Mouse (Mus musculus) bone marrow, adult 2 months (tissue): ENCODE data around the gene Rai14.

Experiments
- CTCF ChIP-seq: fragments of 200-500 bp; IDR thresholded peaks from 2 replicates; pipeline ENCODE4 v1.5.1; 2011; ENCODE audit warnings: low read length, control low read depth; ENCODE audit not compliant: control insufficient read depth, insufficient read depth
- POLR2A ChIP-seq: fragments of 200-500 bp; IDR thresholded peaks from 2 replicates; pipeline ENCODE4 v1.6.1; 2011; ENCODE audit warnings: low read depth, mild to moderate bottlenecking, control low read depth, low read length, borderline replicate concordance; ENCODE audit not compliant: control insufficient read depth

- TF ChIP-seq POLR2A: no peak
- TF ChIP-seq CTCF: no peak
Measured at GRCm38 (mm10) chr15:10758808-10759207, 44.4 kb upstream of the Rai14 start.
